Mouse (Mus musculus) testis, adult 2 months (tissue): ENCODE measurements around the gene Plac9a. TPM values are rescaled to one million over a fixed set of nuclear protein-coding genes. Genes with fewer than 3 reads are reported as not detected.
A peak's percentile ranks its signal among the peaks of the same experiment; 100 is the strongest.
"Not testable (repeated sequence)": the region's sequence is repeated elsewhere in the genome, so short reads cannot be mapped to it uniquely, and the experiment has no call there.

Experiments
- H3K27ac ChIP-seq: fragments of 200-500 bp; 2 replicates; pipeline ENCODE4 v1.5.1; 2012; ENCODE audit warnings: low read depth, low read length; ENCODE audit not compliant: control insufficient read depth, insufficient read depth
- H3K27me3 ChIP-seq: fragments of 200-500 bp; 2 replicates; pipeline ENCODE4 v1.6.1; 2012; ENCODE audit warnings: mild to moderate bottlenecking, low read length, moderate library complexity; ENCODE audit not compliant: control insufficient read depth, insufficient read depth
- H3K36me3 ChIP-seq: fragments of 200-500 bp; 2 replicates; pipeline ENCODE4 v1.6.1; 2012; ENCODE audit warnings: mild to moderate bottlenecking, low read length; ENCODE audit not compliant: control insufficient read depth, insufficient read depth
- H3K4me1 ChIP-seq: fragments of 200-500 bp; 2 replicates; pipeline ENCODE4 v1.6.1; 2012; ENCODE audit warnings: low read length; ENCODE audit not compliant: control insufficient read depth, insufficient read depth
- H3K4me3 ChIP-seq: fragments of 200-500 bp; 2 replicates; pipeline ENCODE4 v1.5.1; 2012; ENCODE audit warnings: low read depth, mild to moderate bottlenecking, low read length, moderate library complexity, mixed read lengths; ENCODE audit not compliant: control insufficient read depth
- CTCF ChIP-seq: fragments of 200-500 bp; IDR thresholded peaks from 2 replicates; pipeline ENCODE4 v1.5.1; 2012; ENCODE audit warnings: low read depth, mild to moderate bottlenecking, inconsistent platforms, low read length, moderate library complexity; ENCODE audit not compliant: control insufficient read depth, insufficient read depth, insufficient replicate concordance
- POLR2A ChIP-seq: fragments of 200-500 bp; IDR thresholded peaks from 2 replicates; pipeline ENCODE4 v1.6.1; 2012; ENCODE audit warnings: low read depth, mild to moderate bottlenecking, inconsistent platforms, low read length, moderate library complexity; ENCODE audit not compliant: control insufficient read depth
- polyA plus RNA-seq: library from polyadenylated mRNA; depleted of rRNA; stranded (reverse); fragments of >200 nt; gene quantifications from 2 replicates; pipeline ENCODE4 v1.2.3, GENCODE M21; 2012

The Plac9a gene
- polyA plus RNA-seq, 1 experiment, result 1.9 TPM

DNA sequence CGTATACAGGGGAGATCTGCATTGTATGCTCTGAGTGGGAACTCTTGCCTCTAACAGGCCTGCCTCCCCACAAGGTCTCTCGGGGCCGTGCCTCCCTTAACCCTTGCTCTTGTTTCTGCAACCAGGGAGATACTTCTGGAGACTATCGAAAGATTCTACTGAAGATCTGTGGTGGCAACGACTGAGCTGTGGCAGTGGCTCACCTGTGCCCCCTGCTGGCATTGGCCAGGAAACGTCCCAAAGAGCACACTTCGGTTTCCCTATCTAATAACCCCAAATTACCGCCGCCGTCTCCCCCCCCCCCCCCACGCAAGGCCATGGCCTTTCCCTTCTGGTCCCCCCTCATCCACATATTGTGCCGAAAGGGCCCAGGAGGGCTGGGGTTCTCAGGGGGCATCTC, 17.0 kb downstream of the Plac9a start:
- not testable (repeated sequence) for H3K27me3 ChIP-seq, H3K36me3 ChIP-seq, H3K4me1 ChIP-seq, H3K27ac ChIP-seq, H3K4me3 ChIP-seq

DNA sequence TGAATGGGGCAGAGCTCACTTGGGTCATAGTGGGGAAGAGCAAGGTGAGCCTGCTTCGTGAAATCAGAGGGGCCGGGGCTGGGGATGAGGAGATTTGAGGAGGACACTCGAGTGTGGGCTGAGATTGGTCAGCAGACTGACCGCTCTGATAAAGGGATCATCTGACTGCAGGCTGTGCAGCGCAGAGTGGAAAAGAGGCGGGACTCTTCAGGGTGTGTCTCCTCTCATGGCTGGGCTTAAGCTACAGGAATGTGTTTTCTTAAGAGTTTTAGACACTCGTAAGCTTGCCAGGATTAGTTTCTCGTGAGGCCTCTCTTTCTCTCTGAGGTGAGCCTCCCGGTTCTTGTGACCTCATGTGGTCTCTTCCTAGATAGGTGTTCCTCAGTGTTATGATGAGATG, 21.1 kb downstream of the Plac9a start:
- H3K27me3 ChIP-seq, H3K27ac ChIP-seq, H3K4me1 ChIP-seq, H3K36me3 ChIP-seq, H3K4me3 ChIP-seq: not testable (repeated sequence)

DNA sequence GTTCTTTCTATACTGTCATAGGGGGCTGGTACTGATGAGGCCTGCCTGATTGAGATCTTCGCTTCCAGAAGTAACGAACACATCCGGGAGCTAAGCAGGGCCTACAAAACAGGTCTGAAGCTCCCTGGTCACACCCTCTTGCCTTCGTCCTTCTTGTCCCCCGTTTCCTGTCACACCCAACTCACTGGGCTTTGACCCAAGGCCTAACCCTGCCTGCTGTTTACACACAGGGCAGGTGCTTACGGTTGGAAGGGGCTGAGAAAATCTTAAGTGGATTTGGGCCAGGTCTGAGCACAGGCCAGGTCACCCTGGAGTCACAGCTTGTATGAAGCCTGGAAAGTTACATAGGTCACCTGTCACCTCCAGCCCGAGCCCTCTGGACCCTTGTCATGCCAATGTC, 26.3 kb downstream of the Plac9a start:
- not testable (repeated sequence) for H3K4me3 ChIP-seq, H3K27me3 ChIP-seq, H3K4me1 ChIP-seq, H3K27ac ChIP-seq, H3K36me3 ChIP-seq

DNA sequence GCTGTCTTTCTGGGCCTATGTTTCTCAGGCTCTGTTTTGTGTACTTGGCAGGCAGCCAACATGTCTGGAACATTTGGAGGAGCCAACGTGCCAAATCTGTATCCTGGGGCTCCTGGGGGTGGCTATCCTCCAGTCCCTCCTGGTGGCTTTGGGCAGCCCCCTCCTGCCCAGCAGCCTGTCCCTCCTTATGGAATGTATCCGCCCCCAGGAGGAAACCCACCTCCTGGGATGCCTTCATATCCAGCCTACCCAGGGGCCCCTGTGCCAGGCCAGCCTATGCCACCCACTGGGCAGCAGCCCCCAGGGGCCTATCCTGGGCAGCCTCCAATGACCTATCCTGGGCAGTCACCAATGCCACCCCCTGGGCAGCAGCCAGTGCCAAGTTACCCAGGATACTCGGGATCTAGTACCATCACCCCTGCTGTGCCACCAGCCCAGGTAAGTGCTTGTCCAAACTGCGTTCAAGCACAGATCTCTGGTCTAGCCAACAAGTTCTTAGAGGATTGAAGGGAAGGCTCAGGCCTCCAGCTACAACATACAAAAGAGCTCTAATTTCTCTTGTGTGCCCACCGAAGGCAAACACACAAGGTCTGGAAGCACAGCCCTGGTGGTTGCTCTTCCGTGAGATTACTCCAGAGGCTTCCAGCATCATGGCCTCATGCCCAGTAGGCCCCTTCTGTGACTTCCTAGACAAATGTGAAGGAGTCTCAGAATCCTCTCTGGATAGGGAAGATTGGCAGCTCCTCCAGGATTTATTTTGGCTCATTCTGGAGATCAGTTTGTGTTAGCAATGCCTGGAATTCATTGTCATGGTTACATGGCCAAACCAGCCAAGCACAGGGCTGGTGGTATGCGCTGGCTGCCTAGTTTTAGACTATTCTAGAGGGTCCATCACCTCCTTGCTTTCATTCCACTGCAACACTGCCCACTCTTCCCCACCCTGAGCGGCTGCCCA, 30.2 kb downstream of the Plac9a start:
- no peak for TF ChIP-seq POLR2A
- no peak for TF ChIP-seq CTCF
- no peak overlapping the region for H3K27ac ChIP-seq

DNA sequence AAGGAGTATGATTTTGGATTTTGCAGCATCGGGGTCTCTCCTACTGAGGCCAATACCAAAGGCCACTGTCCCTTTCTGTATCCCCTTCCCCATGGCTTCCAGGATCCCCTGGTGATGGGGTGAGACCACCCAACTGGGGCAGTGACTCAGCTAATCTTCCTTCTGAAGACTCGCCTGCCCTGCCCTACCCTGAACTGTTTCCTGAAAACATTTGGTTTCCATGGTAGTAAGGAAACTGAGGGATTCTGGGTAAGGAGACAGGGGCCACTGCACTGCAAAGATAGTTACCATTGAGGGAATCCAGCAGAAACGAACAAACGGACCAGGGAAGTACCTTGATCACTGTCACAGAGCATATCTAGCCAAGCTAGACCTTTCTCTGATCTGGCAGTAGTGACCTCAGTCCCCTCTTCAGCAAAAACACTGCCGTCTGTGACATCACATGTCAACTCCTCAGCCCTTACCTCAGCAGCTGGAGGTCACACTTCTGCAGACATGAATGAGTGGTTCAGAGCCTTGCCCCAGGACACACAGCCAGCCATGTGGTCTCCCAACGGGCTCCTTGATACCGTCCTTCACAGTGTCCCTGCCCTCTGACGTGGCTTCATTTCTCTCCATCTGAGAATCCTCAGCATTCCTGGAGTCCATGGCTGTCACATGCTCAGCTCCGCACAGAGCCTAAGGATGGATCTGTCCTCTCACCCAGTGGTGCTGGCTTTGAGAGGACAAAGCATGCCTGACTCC, 33.6 kb downstream of the Plac9a start:
- Histone ChIP-seq H3K27ac (peak overlapping the region; percentile 67; the same call in 1 of the 2 replicates), H3K36me3 (no peaks in the 10 kb centered on the region), H3K4me3 (peak overlapping the region; percentile 60), H3K27me3 (no peaks in the 10 kb centered on the region), H3K4me1 (peaks cover 20% of the 10 kb centered on the region)
- TF ChIP-seq CTCF (no peak), POLR2A (0 out of 2 replicates have a peak, but pooled peaks have one; percentile 23)

More for the DNA sequence above, 30.2 kb downstream of the Plac9a start:
- peaks cover 15% of the 10 kb centered on the region for H3K4me1 ChIP-seq
- H3K27me3 ChIP-seq, result no peaks in the 10 kb centered on the region
- H3K36me3 ChIP-seq, result no peaks in the 10 kb centered on the region
- H3K4me3 ChIP-seq, result no peak overlapping the region

DNA sequence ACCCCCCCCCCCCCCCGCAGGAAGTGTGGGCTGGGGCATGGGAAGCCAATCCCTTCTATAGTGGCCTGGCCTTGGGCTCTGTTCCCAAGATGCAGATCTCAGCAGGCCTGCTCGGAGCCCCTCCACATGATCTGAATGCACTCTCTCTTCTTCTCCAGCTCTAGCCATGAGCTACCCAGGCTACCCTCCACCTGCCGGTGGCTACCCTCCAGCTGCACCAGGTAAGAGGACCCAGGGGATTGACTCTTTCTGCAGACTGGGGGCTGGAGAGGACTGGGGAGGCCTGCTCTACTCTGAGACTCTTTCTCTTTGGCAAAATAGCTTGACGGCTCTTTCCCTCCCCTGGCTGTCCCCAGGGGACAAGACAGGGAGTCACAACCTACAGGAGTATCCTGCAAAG, 34.2 kb downstream of the Plac9a start:
- Histone ChIP-seq H3K27ac (no peak overlapping the region), H3K4me3 (peak overlapping the region; percentile 60), H3K36me3 (no peaks in the 10 kb centered on the region), H3K27me3 (no peaks in the 10 kb centered on the region), H3K4me1 (peaks cover 20% of the 10 kb centered on the region)
- TF ChIP-seq CTCF, result no peak
- TF ChIP-seq POLR2A, result no peak

DNA sequence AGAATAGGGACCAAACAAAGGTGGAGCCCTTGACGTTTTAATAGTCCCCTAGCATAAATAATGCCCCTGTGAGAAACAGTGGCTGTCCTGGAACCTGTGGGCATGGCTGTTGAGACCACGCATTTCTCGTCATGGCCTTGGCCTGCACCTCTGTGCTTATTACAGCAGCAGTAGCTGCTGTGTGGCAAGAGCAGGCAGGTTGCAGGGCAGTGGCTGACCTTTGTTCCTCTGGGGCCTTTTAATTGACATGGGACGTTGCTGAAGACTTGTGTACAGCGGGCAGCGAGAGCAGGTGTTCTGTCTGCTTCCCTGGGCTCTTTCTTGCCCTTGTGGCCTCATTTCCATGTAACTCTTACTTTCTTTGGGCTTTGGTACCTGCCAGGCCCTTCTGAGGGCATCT, 35.1 kb downstream of the Plac9a start:
- no peak overlapping the region for H3K4me3 ChIP-seq
- TF ChIP-seq POLR2A (no peak), CTCF (no peak)
- H3K4me1 ChIP-seq, result peaks cover 20% of the 10 kb centered on the region
- no peak overlapping the region for H3K27ac ChIP-seq
- H3K36me3 ChIP-seq, result no peaks in the 10 kb centered on the region
- no peaks in the 10 kb centered on the region for H3K27me3 ChIP-seq

DNA sequence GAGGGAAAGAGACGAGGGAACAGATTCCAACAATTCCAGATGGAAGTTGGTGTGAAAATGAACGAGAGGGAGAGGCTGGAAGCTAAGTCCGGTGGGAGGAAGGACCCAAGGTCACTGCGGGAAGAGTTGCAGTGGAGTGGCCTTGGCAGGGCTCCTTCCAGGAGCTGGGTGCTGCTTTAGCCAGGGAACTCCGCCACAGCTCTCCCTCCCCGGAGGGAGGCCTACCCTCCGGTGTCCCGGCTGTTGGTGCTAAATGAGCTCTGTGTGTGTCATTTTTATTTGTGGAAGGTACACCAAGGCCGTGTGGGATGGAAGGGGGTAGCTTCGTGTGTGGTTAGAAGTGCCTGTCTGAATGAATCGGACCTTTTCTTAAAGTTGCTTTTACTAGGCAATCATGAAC, 36.1 kb downstream of the Plac9a start:
- Histone ChIP-seq H3K27me3 (no peaks in the 10 kb centered on the region), H3K4me1 (peaks cover 20% of the 10 kb centered on the region), H3K27ac (peak overlapping the region; percentile 73), H3K36me3 (no peaks in the 10 kb centered on the region), H3K4me3 (no peak overlapping the region)
- TF ChIP-seq CTCF (no peak), POLR2A (no peak)
